Mouse (Mus musculus) retina, adult 2 months (tissue): ENCODE measurements around the gene Nhlrc1.

Experiments used
- DNase-seq: peaks from one replicate; pipeline ENCODE4 v3.0.0-alpha.2; 2012; ENCODE audit warnings: low read depth, low spot score

Nhlrc1 gene

GRCm38 (mm10) chr13:47013740-47014139 lies 910 bp downstream of the Nhlrc1 start:
- no peak for DNase-seq

GRCm38 (mm10) chr13:47001590-47001989 lies 13.1 kb downstream of the Nhlrc1 start:
- no peak for DNase-seq

- no peak for DNase-seq
Observed at GRCm38 (mm10) chr13:46999498-46999897, 15.2 kb downstream of the Nhlrc1 start.

- no peak for DNase-seq
Observed at GRCm38 (mm10) chr13:46997355-46997754, 17.3 kb downstream of the Nhlrc1 start.

- no peak for DNase-seq
Observed at GRCm38 (mm10) chr13:46993274-46993551, 21.4 kb downstream of the Nhlrc1 start.

GRCm38 (mm10) chr13:46992516-46993273 lies 22.0 kb downstream of the Nhlrc1 start:
- no peak for DNase-seq

- DNase-seq, result no peak
Observed at GRCm38 (mm10) chr13:46990376-46991011, 24.2 kb downstream of the Nhlrc1 start.

- no peak for DNase-seq
Observed at GRCm38 (mm10) chr13:46987941-46988340, 26.7 kb downstream of the Nhlrc1 start.

GRCm38 (mm10) chr13:46986208-46986607 lies 28.4 kb downstream of the Nhlrc1 start:
- no peak for DNase-seq

- no peak for DNase-seq
Observed at GRCm38 (mm10) chr13:46983878-46984277, 30.8 kb downstream of the Nhlrc1 start.

- DNase-seq, result no peak
Observed at GRCm38 (mm10) chr13:46979836-46980490, 34.7 kb downstream of the Nhlrc1 start.

- no peak for DNase-seq
Observed at GRCm38 (mm10) chr13:46976532-46976931, 38.1 kb downstream of the Nhlrc1 start.

GRCm38 (mm10) chr13:46975930-46976329 lies 38.7 kb downstream of the Nhlrc1 start:
- no peak for DNase-seq

GRCm38 (mm10) chr13:46975031-46975551 lies 39.6 kb downstream of the Nhlrc1 start:
- no peak for DNase-seq

- DNase-seq, result no peak
Observed at GRCm38 (mm10) chr13:46970286-46970945, 44.2 kb downstream of the Nhlrc1 start.

- no peak for DNase-seq
Observed at GRCm38 (mm10) chr13:46968626-46969025, 46.0 kb downstream of the Nhlrc1 start.

GRCm38 (mm10) chr13:46967308-46967707 lies 47.3 kb downstream of the Nhlrc1 start:
- DNase-seq, result no peak
